Mouse (Mus musculus): ENCODE data around the gene Eif5a2.

The Eif5a2 gene

GRCm38 (mm10) chr3:28811441-28811840 is 30.4 kb downstream of the Eif5a2 start:
- no peak for DNase-seq (ENCODE audit: low spot score)

DNA sequence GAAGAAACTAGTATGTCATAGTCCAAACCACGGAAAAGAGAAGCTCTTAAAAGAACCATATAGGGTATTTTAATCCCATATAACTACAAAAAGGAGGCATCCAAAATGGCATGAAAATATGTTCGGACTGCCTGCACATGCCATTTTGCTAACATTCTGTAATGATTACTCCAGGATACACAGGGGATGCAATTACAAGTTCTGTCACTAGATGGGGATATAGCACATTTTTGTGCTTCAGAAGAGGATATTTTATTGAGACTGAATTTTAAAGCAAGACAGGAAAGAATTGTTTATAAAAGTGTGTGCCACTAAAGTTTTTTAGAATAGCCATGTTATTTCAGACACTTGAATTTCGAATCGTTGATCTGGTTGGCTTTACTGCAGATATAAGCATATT is 33.3 kb downstream of the Eif5a2 start:
- peak; percentile 80 for DNase-seq (ENCODE audit: low spot score)

- DNase-seq (ENCODE audit: low spot score), result no peak
These were observed 35.0 kb downstream of the Eif5a2 start for GRCm38 (mm10) chr3:28816010-28816540.

- DNase-seq (ENCODE audit: low spot score), result no peak
These were observed 45.2 kb downstream of the Eif5a2 start for GRCm38 (mm10) chr3:28826272-28826671.

DNA sequence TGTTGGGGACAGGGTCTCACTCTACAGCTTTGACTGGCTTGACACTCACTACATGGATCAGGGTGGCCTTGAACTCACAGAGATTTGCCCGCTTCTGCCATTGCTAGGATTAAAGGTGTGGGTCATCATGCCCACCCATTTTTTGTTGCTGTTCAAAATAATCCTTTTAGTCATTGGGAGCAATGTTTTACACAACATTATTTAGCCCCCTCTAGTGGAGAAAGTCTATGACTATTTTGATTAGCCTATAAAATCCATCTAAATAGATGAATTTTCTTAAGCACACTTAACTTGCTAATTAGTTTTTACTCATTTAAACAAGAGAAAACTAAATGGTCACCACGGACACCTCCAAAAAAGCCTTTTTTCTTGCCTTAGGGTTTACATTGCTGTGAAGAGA is 46.5 kb downstream of the Eif5a2 start:
- no peak for DNase-seq (ENCODE audit: low spot score)

- no peak for DNase-seq (ENCODE audit: low spot score)
These were observed 48.4 kb downstream of the Eif5a2 start for GRCm38 (mm10) chr3:28829454-28829853.

DNA sequence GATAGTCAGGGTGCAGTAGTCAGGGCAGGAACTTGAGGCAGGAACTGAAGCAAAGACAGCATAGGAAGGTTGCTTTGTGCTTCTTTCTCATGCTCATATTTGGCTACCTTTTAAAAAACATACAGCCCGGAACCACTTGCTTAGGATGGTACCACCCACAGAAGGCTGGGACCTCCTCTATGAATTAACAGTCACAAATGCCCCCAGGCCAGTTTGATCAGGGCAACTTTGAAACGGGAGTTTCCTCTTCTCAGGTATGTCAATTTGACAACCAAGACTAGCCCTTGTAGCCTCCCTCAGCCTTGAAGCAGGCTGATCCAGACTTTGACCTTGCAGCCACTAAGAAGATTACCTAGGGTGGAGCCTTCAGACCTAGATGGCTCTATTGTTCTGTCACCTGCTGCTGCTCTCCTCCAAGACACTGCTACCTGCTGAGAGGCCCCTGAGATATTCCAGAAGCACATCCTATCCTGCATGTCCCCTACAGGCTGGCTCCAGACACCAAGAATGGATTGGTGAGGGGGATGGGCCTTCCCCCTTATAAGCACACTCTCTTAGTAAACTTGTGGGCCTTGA is 55.8 kb downstream of the Eif5a2 start:
- DNase-seq (ENCODE audit: low spot score), result no peak

- no peak for DNase-seq (ENCODE audit: low spot score)
These were observed 61.0 kb downstream of the Eif5a2 start for GRCm38 (mm10) chr3:28841886-28842649.

DNA sequence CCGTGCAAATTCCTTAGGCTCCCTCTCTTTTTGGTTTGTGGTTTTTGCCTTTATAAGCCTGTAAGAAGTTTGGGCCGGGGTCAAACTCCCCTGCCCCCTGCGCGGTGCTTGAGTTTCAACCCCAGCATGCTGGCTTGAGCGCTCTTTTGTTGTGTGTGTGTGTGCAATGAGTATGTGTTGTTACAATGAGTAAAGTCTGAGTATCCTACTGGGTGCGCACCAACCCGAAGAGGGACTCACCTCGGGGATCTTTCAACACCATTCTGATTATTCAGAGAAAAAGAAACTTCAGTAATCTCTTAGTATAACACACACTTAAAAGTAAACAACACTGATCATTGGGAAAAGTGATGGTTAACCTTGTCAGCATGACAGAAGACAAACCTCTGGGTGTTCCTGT is 62.2 kb downstream of the Eif5a2 start:
- DNase-seq (ENCODE audit: low spot score), result no peak

GRCm38 (mm10) chr3:28847115-28847514 is 66.0 kb downstream of the Eif5a2 start:
- DNase-seq (ENCODE audit: low spot score), result no peak

Measured in embryo, embryonic 10 days (tissue).